In genomic region chr3:137881093-137881492, GRCm38 (mm10) we compare ENCODE assay signal across 23 mouse cellular contexts.
"Had no signal": no experiment of that assay in that cellular context is flagged by ENCODE, and none has a peak within 500 bp of the region (broad histone marks: within the 10 kb centered on the region; RNA-seq: fewer than 3 reads in every experiment).

No protein-coding gene starts in this region.

- H3K27ac ChIP-seq: gastrocnemius, adult 2 months; heart, embryonic 10.5 days; hindbrain, embryonic 10.5 days; hindbrain, embryonic 12.5 days; hindbrain, embryonic 14.5 days; intestine, embryonic 15.5 days; layer of hippocampus, adult 2 months; left cerebral cortex, adult 2 months; limb, embryonic 13.5 days; limb, embryonic 15.5 days; liver, embryonic 12.5 days; liver, embryonic 14.5 days had no signal

- H3K4me1 ChIP-seq: heart, embryonic 10.5 days; hindbrain, embryonic 10.5 days; hindbrain, embryonic 12.5 days; intestine, embryonic 15.5 days; limb, embryonic 13.5 days; limb, embryonic 15.5 days had no signal

- H3K4me3 ChIP-seq: gastrocnemius, adult 2 months; heart, embryonic 10.5 days; heart, embryonic 12.5 days; hindbrain, embryonic 10.5 days; hindbrain, embryonic 12.5 days; intestine, embryonic 15.5 days; layer of hippocampus, adult 2 months; left cerebral cortex, adult 2 months; limb, embryonic 13.5 days; limb, embryonic 15.5 days; liver, embryonic 12.5 days had no signal

- H3K27me3 ChIP-seq: heart, embryonic 12.5 days; hindbrain, embryonic 12.5 days; intestine, embryonic 15.5 days; limb, embryonic 13.5 days; limb, embryonic 15.5 days; liver, embryonic 12.5 days had no signal

- H3K9me3 ChIP-seq: heart, embryonic 10.5 days; hindbrain, embryonic 12.5 days; intestine, embryonic 15.5 days; limb, embryonic 15.5 days; liver, embryonic 12.5 days had no signal

- DNase-seq: gastrocnemius, adult 2 months; gastrocnemius, postnatal 10 days; gastrocnemius, postnatal 25 days; heart, postnatal 10 days; heart, postnatal 4 days; kidney, adult 18-20 months; kidney, adult 8-10 months; kidney, postnatal 10 days; kidney, postnatal 25 days; kidney, postnatal 4 days; left cerebral cortex, postnatal 4 days had no signal

- H3K9ac ChIP-seq: heart, embryonic 12.5 days; hindbrain, embryonic 12.5 days; hindbrain, embryonic 14.5 days; intestine, embryonic 15.5 days; limb, embryonic 13.5 days; limb, embryonic 15.5 days; liver, embryonic 12.5 days; liver, embryonic 14.5 days had no signal

- H3K4me2 ChIP-seq: heart, embryonic 12.5 days; hindbrain, embryonic 12.5 days; hindbrain, embryonic 14.5 days; intestine, embryonic 15.5 days; limb, embryonic 13.5 days; limb, embryonic 15.5 days; liver, embryonic 12.5 days had no signal

- H3K36me3 ChIP-seq: intestine, embryonic 15.5 days had no signal
